Mouse (Mus musculus): ENCODE measurements around the gene Tgfb3. TPM values are rescaled to one million over a fixed set of nuclear protein-coding genes. Genes with fewer than 3 reads are reported as not detected.

Tgfb3 gene
- polyA plus RNA-seq (2021; fragmentation: Nextera tagmentation): 4.6 and 5.2 TPM in 2 replicates
- long read RNA-seq, experiment 1, transcript Tgfb3-201 (7 exons, 3,383 nt): major isoform, 72 of 85 reads
- long read RNA-seq, experiment 1, partial matches to known transcripts: 7 of 85 reads
- long read RNA-seq, experiment 1, other reads (novel, unspliced or antisense): 6 of 85 reads
- long read RNA-seq, experiment 2, partial matches to known transcripts: 2 of 5 reads
- long read RNA-seq, experiment 2, other reads (novel, unspliced or antisense): 0 of 5 reads

DNA sequence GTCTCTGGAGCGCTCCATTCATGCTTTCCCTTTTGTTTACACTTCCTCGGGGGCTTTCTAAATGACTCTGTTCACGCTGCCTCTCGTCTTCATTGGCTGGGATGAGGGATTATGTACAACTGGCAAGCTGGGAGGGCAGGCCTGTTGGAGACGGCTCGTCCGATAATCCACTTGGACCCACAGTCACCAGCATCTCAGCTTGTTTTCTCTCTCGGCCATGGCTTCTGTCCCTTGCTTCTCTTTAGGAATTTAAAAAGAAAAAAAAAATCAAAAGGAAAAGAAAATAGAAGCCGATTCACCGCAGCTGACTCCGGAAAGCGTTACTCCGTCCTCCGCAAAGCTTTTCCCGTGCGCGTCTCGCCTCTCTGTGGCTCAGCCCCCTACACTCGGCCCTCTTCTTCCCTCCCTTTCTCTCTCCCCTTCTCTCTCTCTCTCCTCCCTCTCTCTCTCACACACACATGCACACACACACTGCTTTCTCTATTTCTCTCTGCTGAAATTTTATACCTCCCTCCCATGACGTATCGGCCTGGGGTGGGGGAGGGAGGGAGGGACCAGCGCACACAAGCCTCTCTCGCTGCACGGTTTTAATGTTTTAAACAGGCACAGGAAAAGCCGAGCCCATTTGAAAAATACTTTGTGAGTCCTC, at the start of gene Tgfb3:
TSS of gene Tgfb3 (minus strand) at position 489 of the 649 bp plus-strand sequence.

DNA sequence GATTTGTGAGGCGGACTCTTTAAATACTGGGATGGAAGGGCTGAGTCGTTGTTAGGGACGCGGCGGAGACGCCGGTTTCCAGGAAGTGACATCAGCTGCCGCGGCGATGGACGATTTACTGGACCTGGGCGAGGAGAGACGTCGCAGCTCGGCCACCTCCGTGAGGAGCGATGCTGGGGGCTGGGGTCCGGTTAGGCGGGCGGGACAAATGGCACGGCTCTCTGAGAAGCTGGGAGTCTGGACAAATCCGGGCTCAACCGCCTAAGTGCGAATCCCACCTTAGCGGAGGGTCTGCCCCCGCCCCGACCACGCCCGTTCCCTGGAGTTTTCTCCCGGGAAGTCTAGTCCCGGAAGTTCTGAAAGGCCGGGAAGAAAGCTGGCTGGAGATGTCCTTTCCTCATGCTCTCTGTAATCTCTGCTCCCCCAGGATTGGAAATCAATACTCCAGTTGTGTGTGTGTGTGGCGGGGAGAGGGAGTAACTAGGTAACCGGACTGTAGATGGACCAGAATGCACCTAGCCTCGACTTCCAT, 3.7 kb upstream of the Tgfb3 start, which contains the start of gene Ift43:
TSS of gene Ift43 (plus strand) at position 61 of the 532 bp plus-strand sequence.

Other genes starting within 250 kb of the Tgfb3 start
- gene Ift43, start 3.5 kb upstream of the Tgfb3 start, polyA plus RNA-seq (2021; fragmentation: Nextera tagmentation): 36.9 and 37.9 TPM in 2 replicates
- 7.5 and 10.0 TPM in 2 replicates for gene Gpatch2l, start 162.8 kb upstream of the Tgfb3 start, polyA plus RNA-seq (2021; fragmentation: Nextera tagmentation)

Data from left cerebral cortex, adult 6 months (tissue).